Comparison of ENCODE assay signal across 24 mouse cellular contexts in genomic region chr8:15273775-15274174, GRCm38 (mm10).
A peak's percentile ranks its signal among the peaks of the same experiment; 100 is the strongest.
DNase-seq lines count a peak whose midpoint lies in the region; ATAC-seq lines count a peak whose summit lies in the region.
"Had no signal": no experiment of that assay in that cellular context is flagged by ENCODE, and none has a peak within 500 bp of the region (broad histone marks: within the 10 kb centered on the region; RNA-seq: fewer than 3 reads in every experiment).

No protein-coding gene starts in this region.

- H3K36me3 ChIP-seq in kidney, embryonic 15.5 days, result no peaks in the 10 kb centered on the region
- H3K36me3 ChIP-seq: embryonic facial prominence, embryonic 12.5 days; forebrain, embryonic 12.5 days; G1E; heart, embryonic 10.5 days; hindbrain, embryonic 13.5 days had no signal

- H3K4me3 ChIP-seq in kidney, embryonic 15.5 days (replicated peaks), result no peak overlapping the region
- H3K4me3 ChIP-seq: embryonic facial prominence, embryonic 12.5 days; forebrain, embryonic 12.5 days; heart, embryonic 10.5 days; hindbrain, embryonic 13.5 days had no signal

- no peak overlapping the region for H3K4me2 ChIP-seq in kidney, embryonic 15.5 days
- H3K4me2 ChIP-seq: embryonic facial prominence, embryonic 12.5 days; forebrain, embryonic 12.5 days; hindbrain, embryonic 13.5 days had no signal

- no peaks in the 10 kb centered on the region for H3K27me3 ChIP-seq in kidney, embryonic 15.5 days

- 0 out of 2 replicates have a peak, but pooled peaks cover 6% of the 10 kb centered on the region for H3K4me1 ChIP-seq in kidney, embryonic 15.5 days
- H3K4me1 ChIP-seq: embryonic facial prominence, embryonic 12.5 days; heart, embryonic 10.5 days had no signal

- ATAC-seq in kidney, embryonic 15.5 days (replicated peaks; ENCODE audit: low FRiP score), result peak; percentile 72
- ATAC-seq: CD4-positive, CD25-positive, alpha-beta regulatory T cell, adult 4 months; forebrain, embryonic 16.5 days had no signal

- H3K9me3 ChIP-seq in kidney, embryonic 15.5 days (replicated peaks), result no peaks in the 10 kb centered on the region
- H3K9me3 ChIP-seq: embryonic facial prominence, embryonic 12.5 days; forebrain, embryonic 12.5 days; heart, embryonic 10.5 days; hindbrain, embryonic 13.5 days had no signal

- 27% methylated on average over 5 of the region's 5 CpGs for WGBS in kidney, embryonic 15.5 days

- peak overlapping the region; percentile 27; the same call in 1 of the 2 replicates for H3K27ac ChIP-seq in kidney, embryonic 15.5 days
- H3K27ac ChIP-seq: embryonic facial prominence, embryonic 12.5 days; forebrain, embryonic 12.5 days; heart, embryonic 10.5 days; hindbrain, embryonic 13.5 days had no signal

- peak; percentile 14 for DNase-seq in embryo, embryonic 10 days (ENCODE audit: low spot score)
- DNase-seq in embryo, embryonic 9.5 days (ENCODE audit: extremely low spot score), result no peak
- DNase-seq in kidney, adult 8-10 months, result no peak
- peak; percentile 8 for DNase-seq in embryo, embryonic 11 days
- DNase-seq in retina, embryonic 14.5 days (ENCODE audit: low spot score), result peak; percentile 60
- no peak for DNase-seq in yolk sac, embryonic 10.5 days (ENCODE audit: low spot score)
- no peak for DNase-seq in testis, postnatal 10 days (ENCODE audit: low spot score)
- DNase-seq: adrenal gland, postnatal 10 days; B cell, adult 2 months; cerebellum, adult 11-12 months; cerebellum, adult 9-10 months; cerebellum, postnatal 36 days; gastrocnemius, postnatal 10 days; heart, adult 18-20 months; heart, postnatal 10 days; heart, postnatal 4 days had no signal

- no peak overlapping the region for H3K9ac ChIP-seq in kidney, embryonic 15.5 days
- H3K9ac ChIP-seq: embryonic facial prominence, embryonic 12.5 days; forebrain, embryonic 12.5 days; hindbrain, embryonic 13.5 days had no signal

Comparison
In these comparisons a context has a peak if more than half of its experiments do, and no peak if none do; other contexts are left out.
1. DNase-seq: peak in embryo, embryonic 10 days (single experiment), embryo, embryonic 11 days (single experiment) and retina, embryonic 14.5 days (single experiment); none in embryo, embryonic 9.5 days (single experiment), kidney, adult 8-10 months (0 of 2), yolk sac, embryonic 10.5 days (single experiment) and testis, postnatal 10 days (single experiment).